Mouse (Mus musculus): ENCODE measurements around the gene Serpina1b.
"Not testable (repeated sequence)": the region's sequence is repeated elsewhere in the genome, so short reads cannot be mapped to it uniquely, and the experiment has no call there.

DNA sequence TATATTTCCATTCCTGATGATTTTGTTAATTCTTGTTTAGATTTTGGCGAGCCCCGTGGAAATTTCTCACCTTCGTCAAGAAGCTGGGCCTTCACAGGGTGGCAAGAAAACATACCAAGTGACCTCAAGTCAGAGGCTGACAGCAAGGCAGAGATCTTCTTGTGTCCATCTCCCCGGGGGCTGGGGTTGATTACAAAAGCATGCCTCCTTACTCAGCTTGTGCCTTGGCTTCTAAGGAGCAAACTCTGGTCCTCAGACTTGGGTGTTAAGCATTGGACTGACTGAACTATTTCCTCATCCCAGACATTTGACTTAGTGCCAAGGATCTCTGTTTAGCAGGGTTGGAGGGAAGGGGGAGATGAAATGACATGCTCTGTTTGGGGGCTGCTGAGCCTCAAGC, 95.1 kb downstream of the Serpina1b start:
- TF ChIP-seq CTCF (conservative IDR thresholded peaks at IDR 0.05; ENCODE audit: low read length); POU5F1 (IDR thresholded peaks at IDR 0.05; ENCODE audit: borderline replicate concordance, low read length): not testable (repeated sequence)

Measured in E14TG2a.4 (cell line).